Mouse (Mus musculus) embryonic facial prominence, embryonic 15.5 days (tissue): Measurements from ENCODE around the gene Vmn2r24. TPM values are rescaled to one million over a fixed set of nuclear protein-coding genes. Genes with fewer than 3 reads are reported as not detected.
"Not testable (repeated sequence)": the region's sequence is repeated elsewhere in the genome, so short reads cannot be mapped to it uniquely, and the experiment has no call there.

Source experiments
- ATAC-seq: fragments of 200-750 bp; cut with Nextera tagmentation; 2 replicates; pipeline ENCODE4 v1.8.0; 2017; ENCODE audit warnings: low read depth, moderate TSS enrichment; ENCODE audit not compliant: insufficient number of reproducible peaks, low FRiP score, low TSS enrichment
- H3K27ac ChIP-seq: fragments of 300-500 bp; sonication (generic); replicated peaks from 2 replicates; pipeline ENCODE4 v1.5.1; 2015; ENCODE audit warnings: mild to moderate bottlenecking, inconsistent platforms
- H3K27me3 ChIP-seq: fragments of 300-500 bp; sonication (generic); 2 replicates; pipeline ENCODE4 v1.6.1; 2015; ENCODE audit warnings: inconsistent platforms
- H3K36me3 ChIP-seq: fragments of 300-500 bp; sonication (generic); 2 replicates; pipeline ENCODE4 v1.6.1; 2015; ENCODE audit warnings: mild to moderate bottlenecking, inconsistent platforms
- H3K4me1 ChIP-seq: fragments of 300-500 bp; sonication (generic); 2 replicates; pipeline ENCODE4 v1.6.1; 2015; ENCODE audit warnings: inconsistent platforms
- H3K4me2 ChIP-seq: fragments of 300-500 bp; sonication (generic); replicated peaks from 2 replicates; pipeline ENCODE4 v1.6.1; 2015; ENCODE audit warnings: mild to moderate bottlenecking, inconsistent platforms
- H3K4me3 ChIP-seq: fragments of 300-500 bp; sonication (generic); replicated peaks from 2 replicates; pipeline ENCODE4 v1.5.1; 2015; ENCODE audit warnings: mild to moderate bottlenecking, inconsistent platforms
- H3K9ac ChIP-seq: fragments of 300-500 bp; sonication (generic); 2 replicates; pipeline ENCODE4 v1.6.1; 2015; ENCODE audit warnings: inconsistent platforms
- H3K9me3 ChIP-seq: fragments of 300-500 bp; sonication (generic); replicated peaks from 2 replicates; pipeline ENCODE4 v1.6.1; 2016; ENCODE audit warnings: inconsistent platforms
- WGBS: fragments of 180-500 bp; shearing (Covaris S2); methylation state at CpG from one replicate; pipeline ENCODE4 v1.1.7; 2015; 5-methylcytosine and 5-hydroxymethylcytosine counted together
- polyA plus RNA-seq: library from polyadenylated mRNA; unstranded; fragments of >200 nt; fragmentation: Nextera tagmentation; extraction: Ambion mirVana; gene quantifications from 2 replicates; pipeline ENCODE4 v1.2.1, GENCODE M21; 2015

The Vmn2r24 gene
- polyA plus RNA-seq = not detected in 2 replicates

- no peak for ATAC-seq
- WGBS = 69% methylated on average over 1 of the region's 1 CpGs
- H3K36me3 ChIP-seq = no peaks in the 10 kb centered on the region
Measured at GRCm38 (mm10) chr6:123778579-123778978, at the start of gene Vmn2r24. Gene Vmn2r24 (plus strand): TSS chr6:123778879.

GRCm38 (mm10) chr6:123770031-123770430, 8.6 kb upstream of the Vmn2r24 start:
- ATAC-seq = no peak
- Histone ChIP-seq H3K9ac (no peak overlapping the region), H3K4me1 (no peaks in the 10 kb centered on the region), H3K4me3 (no peak overlapping the region), H3K36me3 (no peaks in the 10 kb centered on the region), H3K27me3 (no peaks in the 10 kb centered on the region), H3K4me2 (no peak overlapping the region), H3K9me3 (no peaks in the 10 kb centered on the region), H3K27ac (no peak overlapping the region)
- 74% methylated on average over 3 of the region's 3 CpGs for WGBS

More at GRCm38 (mm10) chr6:123778579-123778978, at the start of gene Vmn2r24:
- no peak within 1 kb of the TSS for H3K27ac ChIP-seq
- no peak within 1 kb of the TSS for H3K9ac ChIP-seq
- H3K4me2 ChIP-seq = no peak within 1 kb of the TSS
- H3K4me1 ChIP-seq = no peaks in the 10 kb centered on the region
- H3K27me3 ChIP-seq = no peaks in the 10 kb centered on the region
- H3K9me3 ChIP-seq = no peaks in the 10 kb centered on the region
- H3K4me3 ChIP-seq = no peak within 1 kb of the TSS

- Histone ChIP-seq H3K36me3 (no peaks in the 10 kb centered on the region), H3K9me3 (no peaks in the 10 kb centered on the region), H3K4me1 (no peaks in the 10 kb centered on the region), H3K27me3 (no peaks in the 10 kb centered on the region), H3K4me2 (no peak overlapping the region), H3K27ac (no peak overlapping the region), H3K9ac (no peak overlapping the region), H3K4me3 (no peak overlapping the region)
- no peak for ATAC-seq
- WGBS = 63% methylated on average over 2 of the region's 2 CpGs
Measured at GRCm38 (mm10) chr6:123784857-123785256, 6.2 kb downstream of the Vmn2r24 start.

GRCm38 (mm10) chr6:123793746-123794145, 15.1 kb downstream of the Vmn2r24 start:
- H3K27ac ChIP-seq = no peak overlapping the region
- H3K27me3 ChIP-seq = no peaks in the 10 kb centered on the region
- WGBS = 35% methylated on average over 9 of the region's 9 CpGs
- no peak for ATAC-seq
- H3K4me3 ChIP-seq = no peak overlapping the region
- no peaks in the 10 kb centered on the region for H3K36me3 ChIP-seq
- H3K9me3 ChIP-seq = no peaks in the 10 kb centered on the region
- no peak overlapping the region for H3K4me2 ChIP-seq
- H3K4me1 ChIP-seq = no peaks in the 10 kb centered on the region
- no peak overlapping the region for H3K9ac ChIP-seq

GRCm38 (mm10) chr6:123810291-123810690, 31.6 kb downstream of the Vmn2r24 start:
- not testable (repeated sequence) for H3K4me1 ChIP-seq, H3K36me3 ChIP-seq, H3K27ac ChIP-seq, H3K9ac ChIP-seq, H3K9me3 ChIP-seq, ATAC-seq, H3K4me3 ChIP-seq, H3K27me3 ChIP-seq, H3K4me2 ChIP-seq

- ATAC-seq = no peak
- Histone ChIP-seq H3K4me2 (no peak overlapping the region), H3K27me3 (no peaks in the 10 kb centered on the region), H3K9ac (no peak overlapping the region), H3K4me1 (no peaks in the 10 kb centered on the region), H3K27ac (no peak overlapping the region), H3K36me3 (no peaks in the 10 kb centered on the region), H3K9me3 (no peaks in the 10 kb centered on the region), H3K4me3 (no peak overlapping the region)
- WGBS = 82% methylated on average over 8 of the region's 8 CpGs
Measured at GRCm38 (mm10) chr6:123819951-123820350, 41.3 kb downstream of the Vmn2r24 start.

GRCm38 (mm10) chr6:123853363-123853762, 74.7 kb downstream of the Vmn2r24 start, which contains the start of gene Vmn2r25:
Gene Vmn2r25 (minus strand): TSS chr6:123853463.
- H3K27ac ChIP-seq, ATAC-seq, H3K9ac ChIP-seq, H3K4me3 ChIP-seq, H3K9me3 ChIP-seq, H3K36me3 ChIP-seq, H3K27me3 ChIP-seq, H3K4me2 ChIP-seq, H3K4me1 ChIP-seq: not testable (repeated sequence)
- 69% methylated on average over 2 of the region's 2 CpGs for WGBS

Other genes starting within 250 kb of the Vmn2r24 start
- 0.08 TPM in 1 of 2 replicates, not detected in the other for gene Vmn2r21, start 245.5 kb upstream of the Vmn2r24 start, polyA plus RNA-seq
- gene Vmn2r22, start 128.2 kb upstream of the Vmn2r24 start, polyA plus RNA-seq = not detected in 2 replicates
- not detected in 2 replicates for gene Vmn2r23, start 76.2 kb upstream of the Vmn2r24 start, polyA plus RNA-seq
- not detected in 2 replicates for gene Vmn2r25, start 74.6 kb downstream of the Vmn2r24 start, polyA plus RNA-seq
- not detected in 2 replicates for gene Vmn2r26, start 245.7 kb downstream of the Vmn2r24 start, polyA plus RNA-seq